Mouse (Mus musculus): ENCODE results near the gene Zfp457.

DNA sequence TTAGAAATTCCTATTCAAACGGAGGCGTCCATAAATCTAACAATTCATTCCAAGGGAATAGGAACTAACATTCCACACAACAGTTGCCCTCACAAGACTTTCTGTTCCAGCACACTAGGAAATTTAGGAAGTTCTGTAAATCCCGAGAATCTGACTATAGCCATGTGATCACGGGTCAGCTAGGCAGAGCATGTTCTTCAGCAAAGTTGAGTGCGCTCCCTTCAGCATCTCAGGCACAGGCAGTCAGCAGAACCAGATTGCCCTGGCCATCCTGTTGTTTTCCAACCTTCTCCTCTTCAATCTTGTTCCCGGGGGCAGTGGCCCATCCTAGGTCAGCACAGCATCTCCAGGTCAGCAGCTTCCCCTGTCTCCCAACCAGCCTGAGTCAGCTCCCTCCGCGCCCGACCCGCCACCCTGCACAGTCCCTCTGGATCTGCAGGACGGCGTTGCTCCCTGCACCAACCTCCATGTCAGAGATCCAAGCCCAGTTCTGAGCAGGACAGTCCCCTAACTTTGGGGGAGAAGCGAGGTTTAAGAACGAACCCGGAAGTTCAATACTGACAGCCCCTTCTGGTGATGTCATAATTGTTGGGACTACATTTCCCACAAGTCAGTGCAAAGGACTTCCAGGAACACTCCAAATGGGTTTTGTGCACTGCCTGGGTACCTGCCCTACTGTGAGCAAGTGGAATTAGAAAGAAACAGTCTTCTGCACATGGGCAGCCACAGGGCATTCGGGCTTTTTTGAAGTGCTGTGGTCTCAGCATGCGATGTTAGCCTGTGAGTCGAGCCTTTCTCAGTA is 37.5 kb downstream of the Zfp457 start:
- TF ChIP-seq E2F4 (IDR thresholded peaks at IDR 0.05; ENCODE audit: insufficient read depth) (no peak), USF1 (IDR thresholded peaks at IDR 0.05; ENCODE audit: low read depth) (no peak)

Measured in myocyte (in vitro differentiated cells).